Mouse (Mus musculus) hindbrain, embryonic 15.5 days (tissue): ENCODE measurements at regions not wholly inside any gene's neighbourhood (a gene's known extent, or its start where the extent isn't known, plus 50 kb on each side); places are given as distances from the start of the nearest gene placed in this dataset.

ENCODE experiments used
- ATAC-seq: fragments of 200-750 bp; cut with Nextera tagmentation; 2 replicates; pipeline ENCODE4 v1.8.0; 2017; ENCODE audit warnings: low read depth, moderate number of reproducible peaks, moderate TSS enrichment; ENCODE audit not compliant: low FRiP score
- H3K27ac ChIP-seq: fragments of 300-500 bp; sonication (generic); replicated peaks from 2 replicates; pipeline ENCODE4 v1.5.1; 2015; ENCODE audit warnings: mild to moderate bottlenecking, inconsistent platforms
- H3K27me3 ChIP-seq: fragments of 300-500 bp; sonication (generic); 2 replicates; pipeline ENCODE4 v1.6.1; 2015; ENCODE audit warnings: control low read depth, inconsistent platforms
- H3K36me3 ChIP-seq: fragments of 300-500 bp; sonication (generic); 2 replicates; pipeline ENCODE4 v1.6.1; 2015; ENCODE audit warnings: control low read depth, inconsistent platforms
- H3K4me1 ChIP-seq: fragments of 300-500 bp; sonication (generic); replicated peaks from 2 replicates; pipeline ENCODE4 v1.6.1; 2015; ENCODE audit warnings: control low read depth, inconsistent platforms
- H3K4me2 ChIP-seq: fragments of 300-500 bp; sonication (generic); 2 replicates; pipeline ENCODE4 v1.6.1; 2015; ENCODE audit warnings: moderate library complexity, mild to moderate bottlenecking, inconsistent platforms
- H3K4me3 ChIP-seq: fragments of 300-500 bp; sonication (generic); 2 replicates; pipeline ENCODE4 v1.5.1; 2015; ENCODE audit warnings: mild to moderate bottlenecking, inconsistent platforms
- H3K9ac ChIP-seq: fragments of 300-500 bp; sonication (generic); 2 replicates; pipeline ENCODE4 v1.6.1; 2015; ENCODE audit warnings: inconsistent platforms
- H3K9me3 ChIP-seq: fragments of 300-500 bp; sonication (generic); 2 replicates; pipeline ENCODE4 v1.6.1; 2016; ENCODE audit warnings: control low read depth, inconsistent platforms
- WGBS: fragments of 180-500 bp; shearing (Covaris S2); methylation state at CpG from one replicate; pipeline ENCODE4 v1.1.7; 2015; 5-methylcytosine and 5-hydroxymethylcytosine counted together

GRCm38 (mm10) chr7:75998853-75999252, 150.7 kb downstream of the Klhl25 start:
- Histone ChIP-seq H3K4me1 (peaks cover 12% of the 10 kb centered on the region), H3K4me3 (no peak overlapping the region), H3K4me2 (no peak overlapping the region), H3K9ac (no peak overlapping the region), H3K27ac (peak overlapping the region; percentile 29), H3K27me3 (no peaks in the 10 kb centered on the region), H3K9me3 (no peaks in the 10 kb centered on the region), H3K36me3 (no peaks in the 10 kb centered on the region)
- WGBS, result 24% methylated on average over 5 of the region's 5 CpGs
- ATAC-seq, result peak; percentile 88

- Histone ChIP-seq H3K9me3 (no peaks in the 10 kb centered on the region), H3K27me3 (no peaks in the 10 kb centered on the region), H3K4me2 (no peak overlapping the region), H3K27ac (peak overlapping the region; percentile 29), H3K4me1 (peaks cover 12% of the 10 kb centered on the region), H3K9ac (no peak overlapping the region), H3K36me3 (no peaks in the 10 kb centered on the region), H3K4me3 (no peak overlapping the region)
- WGBS, result 46% methylated on average over 2 of the region's 2 CpGs
- peak; percentile 48; the same call in 1 of the 2 replicates for ATAC-seq
Observed at GRCm38 (mm10) chr7:75999324-75999907, 151.3 kb downstream of the Klhl25 start.

GRCm38 (mm10) chr7:76001012-76001411, 152.9 kb downstream of the Klhl25 start:
- Histone ChIP-seq H3K27me3 (no peaks in the 10 kb centered on the region), H3K4me1 (peaks cover 12% of the 10 kb centered on the region)
- ATAC-seq, result no peak

GRCm38 (mm10) chr7:76008226-76008625, 160.1 kb downstream of the Klhl25 start:
- Histone ChIP-seq H3K9me3 (no peaks in the 10 kb centered on the region), H3K27ac (no peak overlapping the region), H3K4me2 (no peak overlapping the region), H3K36me3 (no peaks in the 10 kb centered on the region), H3K4me3 (no peak overlapping the region), H3K9ac (no peak overlapping the region), H3K27me3 (no peaks in the 10 kb centered on the region), H3K4me1 (no peaks in the 10 kb centered on the region)
- ATAC-seq, result 0 out of 2 replicates have a peak, but pooled peaks have one; percentile 15
- WGBS, result 46% methylated on average over 6 of the region's 6 CpGs

More at GRCm38 (mm10) chr7:76001012-76001411, 152.9 kb downstream of the Klhl25 start:
- H3K9me3 ChIP-seq, result no peaks in the 10 kb centered on the region
- no peak overlapping the region for H3K9ac ChIP-seq
- no peak overlapping the region for H3K4me3 ChIP-seq
- no peak overlapping the region for H3K27ac ChIP-seq
- 87% methylated on average over 1 of the region's 1 CpGs for WGBS
- no peaks in the 10 kb centered on the region for H3K36me3 ChIP-seq
- no peak overlapping the region for H3K4me2 ChIP-seq

- Histone ChIP-seq H3K4me1 (no peaks in the 10 kb centered on the region), H3K4me2 (no peak overlapping the region), H3K9me3 (no peaks in the 10 kb centered on the region), H3K27ac (no peak overlapping the region), H3K36me3 (no peaks in the 10 kb centered on the region), H3K27me3 (no peaks in the 10 kb centered on the region), H3K4me3 (no peak overlapping the region), H3K9ac (no peak overlapping the region)
- no peak for ATAC-seq
- 86% methylated on average over 3 of the region's 3 CpGs for WGBS
Observed at GRCm38 (mm10) chr7:76047743-76048142, 181.9 kb upstream of the Agbl1 start.

GRCm38 (mm10) chr7:76049342-76049741, 180.3 kb upstream of the Agbl1 start:
- no peak overlapping the region for H3K27ac ChIP-seq
- 78% methylated on average over 2 of the region's 2 CpGs for WGBS
- no peak overlapping the region for H3K4me3 ChIP-seq
- no peaks in the 10 kb centered on the region for H3K9me3 ChIP-seq
- H3K4me1 ChIP-seq, result no peaks in the 10 kb centered on the region
- H3K4me2 ChIP-seq, result no peak overlapping the region
- H3K27me3 ChIP-seq, result no peaks in the 10 kb centered on the region
- H3K36me3 ChIP-seq, result no peaks in the 10 kb centered on the region
- no peak overlapping the region for H3K9ac ChIP-seq
- no peak for ATAC-seq

- no peaks in the 10 kb centered on the region for H3K27me3 ChIP-seq
- no peaks in the 10 kb centered on the region for H3K36me3 ChIP-seq
- 87% methylated on average over 3 of the region's 3 CpGs for WGBS
- ATAC-seq, result no peak
- no peak overlapping the region for H3K9ac ChIP-seq
- H3K4me3 ChIP-seq, result no peak overlapping the region
- H3K4me1 ChIP-seq, result no peaks in the 10 kb centered on the region
- H3K9me3 ChIP-seq, result no peaks in the 10 kb centered on the region
- no peak overlapping the region for H3K27ac ChIP-seq
- H3K4me2 ChIP-seq, result no peak overlapping the region
Observed at GRCm38 (mm10) chr7:76053843-76054242, 175.8 kb upstream of the Agbl1 start.

- no peaks in the 10 kb centered on the region for H3K4me1 ChIP-seq
- WGBS, result 82% methylated on average over 1 of the region's 1 CpGs
Observed at GRCm38 (mm10) chr7:76099149-76099548, 130.5 kb upstream of the Agbl1 start.

GRCm38 (mm10) chr7:76121242-76121844, 108.3 kb upstream of the Agbl1 start:
- no peak for ATAC-seq
- WGBS, result 65% methylated on average over 8 of the region's 8 CpGs

More at GRCm38 (mm10) chr7:76099149-76099548, 130.5 kb upstream of the Agbl1 start:
- ATAC-seq, result no peak
- no peaks in the 10 kb centered on the region for H3K9me3 ChIP-seq
- H3K9ac ChIP-seq, result no peak overlapping the region
- H3K4me3 ChIP-seq, result no peak overlapping the region
- no peaks in the 10 kb centered on the region for H3K27me3 ChIP-seq
- no peaks in the 10 kb centered on the region for H3K36me3 ChIP-seq
- H3K4me2 ChIP-seq, result no peak overlapping the region
- H3K27ac ChIP-seq, result no peak overlapping the region

GRCm38 (mm10) chr7:76127641-76128111, 102.0 kb upstream of the Agbl1 start:
- H3K4me1 ChIP-seq, result no peaks in the 10 kb centered on the region
- H3K27ac ChIP-seq, result no peak overlapping the region
- no peak for ATAC-seq
- 66% methylated on average over 2 of the region's 2 CpGs for WGBS
- H3K36me3 ChIP-seq, result no peaks in the 10 kb centered on the region
- H3K4me3 ChIP-seq, result no peak overlapping the region
- no peak overlapping the region for H3K9ac ChIP-seq
- no peaks in the 10 kb centered on the region for H3K27me3 ChIP-seq
- no peaks in the 10 kb centered on the region for H3K9me3 ChIP-seq
- no peak overlapping the region for H3K4me2 ChIP-seq

More at GRCm38 (mm10) chr7:76121242-76121844, 108.3 kb upstream of the Agbl1 start:
- Histone ChIP-seq H3K4me3 (no peak overlapping the region), H3K4me2 (no peak overlapping the region), H3K9ac (no peak overlapping the region), H3K36me3 (no peaks in the 10 kb centered on the region), H3K27ac (no peak overlapping the region), H3K4me1 (no peaks in the 10 kb centered on the region), H3K9me3 (no peaks in the 10 kb centered on the region), H3K27me3 (no peaks in the 10 kb centered on the region)

- no peaks in the 10 kb centered on the region for H3K27me3 ChIP-seq
- H3K9me3 ChIP-seq, result no peaks in the 10 kb centered on the region
- H3K9ac ChIP-seq, result no peak overlapping the region
- no peaks in the 10 kb centered on the region for H3K36me3 ChIP-seq
- ATAC-seq, result no peak
- no peak overlapping the region for H3K27ac ChIP-seq
- H3K4me1 ChIP-seq, result no peaks in the 10 kb centered on the region
- no peak overlapping the region for H3K4me3 ChIP-seq
- 70% methylated on average over 4 of the region's 4 CpGs for WGBS
- no peak overlapping the region for H3K4me2 ChIP-seq
Observed at GRCm38 (mm10) chr7:76142455-76142854, 87.2 kb upstream of the Agbl1 start.

GRCm38 (mm10) chr7:76146385-76146784, 83.3 kb upstream of the Agbl1 start:
- no peak for ATAC-seq
- H3K27me3 ChIP-seq, result no peaks in the 10 kb centered on the region
- H3K27ac ChIP-seq, result no peak overlapping the region
- no peaks in the 10 kb centered on the region for H3K36me3 ChIP-seq
- no peak overlapping the region for H3K9ac ChIP-seq
- H3K4me3 ChIP-seq, result no peak overlapping the region
- H3K4me1 ChIP-seq, result no peaks in the 10 kb centered on the region
- no peaks in the 10 kb centered on the region for H3K9me3 ChIP-seq
- H3K4me2 ChIP-seq, result no peak overlapping the region
